Mouse (Mus musculus) kidney, postnatal 0 days (tissue): ENCODE measurements around the gene Zfp839. TPM values are rescaled to one million over a fixed set of nuclear protein-coding genes. Genes with fewer than 3 reads are reported as not detected.

Experiments used
- ATAC-seq: fragments of 200-750 bp; cut with Nextera tagmentation; replicated peaks from 2 replicates; pipeline ENCODE4 v1.8.0; 2017; ENCODE audit warnings: low read depth, moderate number of reproducible peaks, moderate TSS enrichment, moderate library complexity; ENCODE audit not compliant: low FRiP score
- DNase-seq: peaks from one replicate; pipeline ENCODE4 v3.0.0-alpha.2; 2016; ENCODE audit warnings: low spot score
- H3K27ac ChIP-seq: fragments of 300-500 bp; sonication (generic); 2 replicates; pipeline ENCODE4 v1.5.1; 2014; ENCODE audit warnings: mild to moderate bottlenecking
- H3K27me3 ChIP-seq: fragments of 300-500 bp; sonication (generic); 2 replicates; pipeline ENCODE4 v1.6.1; 2014; ENCODE audit warnings: low read length, mixed read lengths; ENCODE audit not compliant: insufficient read depth
- H3K36me3 ChIP-seq: fragments of 300-500 bp; sonication (generic); 2 replicates; pipeline ENCODE4 v1.6.1; 2014; ENCODE audit warnings: low read length, mixed read lengths; ENCODE audit not compliant: insufficient read depth
- H3K4me1 ChIP-seq: fragments of 300-500 bp; sonication (generic); replicated peaks from 2 replicates; pipeline ENCODE4 v1.6.1; 2014; ENCODE audit warnings: antibody characterized with exemption, low read length, mixed read lengths; ENCODE audit not compliant: insufficient read depth
- H3K4me2 ChIP-seq: fragments of 300-500 bp; sonication (generic); 2 replicates; pipeline ENCODE4 v1.6.1; 2014; ENCODE audit warnings: mild to moderate bottlenecking, low read length, moderate library complexity, mixed read lengths
- H3K4me3 ChIP-seq: fragments of 300-500 bp; sonication (generic); replicated peaks from 2 replicates; pipeline ENCODE4 v1.5.1; 2014; ENCODE audit warnings: low read depth, low read length
- H3K9ac ChIP-seq: fragments of 300-500 bp; sonication (generic); 2 replicates; pipeline ENCODE4 v1.6.1; 2014; ENCODE audit warnings: low read depth, low read length
- H3K9me3 ChIP-seq: fragments of 300-500 bp; sonication (generic); replicated peaks from 2 replicates; pipeline ENCODE4 v1.6.1; 2016; ENCODE audit warnings: low read length, inconsistent platforms, mixed read lengths
- CTCF ChIP-seq: IDR thresholded peaks from 2 replicates; pipeline ENCODE4 v1.5.1; 2016; ENCODE audit warnings: antibody characterized with exemption, low read depth, mild to moderate bottlenecking, moderate library complexity
- WGBS: fragments of 180-500 bp; shearing (Covaris S2); extraction: QIAGEN DNeasy Blood & Tissue Kit; methylation state at CpG from one replicate; pipeline ENCODE4 v1.1.7; 2014; 5-methylcytosine and 5-hydroxymethylcytosine counted together
- polyA plus RNA-seq: library from polyadenylated mRNA; unstranded; fragments of >200 nt; fragmentation: Nextera tagmentation; extraction: Ambion mirVana; gene quantifications from 2 replicates; pipeline ENCODE4 v1.2.1, GENCODE M21; 2015

Zfp839 gene
- polyA plus RNA-seq, 1 experiment from 2014 or later, result 2.2 TPM

DNA sequence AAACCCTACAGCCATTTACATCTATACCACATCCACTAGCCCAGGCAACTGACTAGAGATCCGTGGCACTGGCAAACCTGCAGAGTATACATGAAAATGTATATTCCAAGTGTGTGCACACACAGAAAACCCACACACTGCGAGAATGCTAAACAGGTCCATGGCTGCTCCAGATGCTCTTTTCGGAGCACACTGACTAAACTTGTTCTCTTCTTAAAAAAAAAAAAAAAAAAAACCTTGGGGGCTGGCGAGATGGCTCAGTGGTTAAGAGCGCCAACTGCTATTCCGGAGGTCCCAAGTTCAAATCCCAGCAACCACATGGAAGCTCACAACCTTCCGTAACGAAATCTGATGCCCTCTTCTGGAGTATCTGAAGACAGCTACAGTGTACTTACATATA is 12.2 kb upstream of the Zfp839 start:
- DNase-seq, result no peak
- ATAC-seq, result no peak
- H3K9ac ChIP-seq, result no peak overlapping the region
- WGBS, result 89% methylated on average over 8 of the region's 8 CpGs
- H3K4me2 ChIP-seq, result no peak overlapping the region
- H3K27me3 ChIP-seq, result no peaks in the 10 kb centered on the region
- H3K36me3 ChIP-seq, result no peaks in the 10 kb centered on the region
- peak overlapping the region; percentile 92; the same call in 1 of the 2 replicates for H3K27ac ChIP-seq
- no peak overlapping the region for H3K4me3 ChIP-seq
- H3K4me1 ChIP-seq, result no peaks in the 10 kb centered on the region
- no peak for TF ChIP-seq CTCF
- no peaks in the 10 kb centered on the region for H3K9me3 ChIP-seq

DNA sequence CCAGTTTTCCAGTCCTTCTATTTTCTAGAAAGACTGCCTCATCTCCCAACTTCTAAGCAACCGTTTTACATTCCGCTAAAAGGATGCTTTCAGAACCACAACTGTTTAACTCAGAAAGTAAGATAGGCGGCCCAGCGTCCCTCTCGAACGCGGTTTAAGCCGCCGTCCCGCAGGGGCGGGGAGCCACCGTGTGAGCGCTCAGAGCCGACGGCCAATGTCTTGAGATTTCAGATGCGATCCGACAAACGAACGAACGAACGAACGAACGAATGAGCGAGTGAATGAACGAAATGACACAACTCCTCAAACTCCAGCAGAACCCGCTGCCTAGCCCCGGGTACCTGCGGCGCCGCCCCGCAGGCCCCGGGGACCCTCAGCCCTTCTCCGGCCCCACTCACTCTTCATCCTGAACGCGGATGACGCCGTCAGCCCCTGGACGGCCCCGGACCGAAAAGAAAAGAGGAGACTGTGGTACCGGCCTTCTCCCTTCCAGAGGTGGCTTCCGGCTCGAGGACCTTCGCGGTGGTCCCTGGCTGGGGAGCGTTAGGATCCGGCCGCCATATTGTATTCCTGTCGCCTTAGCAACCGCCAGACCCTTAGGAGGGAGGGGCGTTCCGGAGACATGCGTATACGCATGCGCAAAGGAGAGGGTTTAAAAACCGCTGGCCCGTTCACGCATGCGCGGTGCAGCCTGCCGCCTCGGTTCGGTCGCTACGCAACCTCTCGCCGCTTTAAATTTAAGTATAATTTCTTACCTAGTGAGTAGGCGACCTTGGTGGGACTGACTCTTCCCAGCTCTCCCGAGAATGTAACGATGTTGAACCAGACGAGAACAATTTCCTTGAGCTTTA is 9.5 kb upstream of the Zfp839 start, which contains the start of gene Mok:
Gene Mok (minus strand): TSS at position 592 of the 851 bp plus-strand sequence.
- H3K9ac ChIP-seq, result peak within 1 kb of the TSS; percentile 55
- no peak within 1 kb of the TSS for H3K27ac ChIP-seq
- H3K4me1 ChIP-seq, result peaks cover 4% of the 10 kb centered on the region
- peak within 1 kb of the TSS; percentile 67 for H3K4me2 ChIP-seq
- peak; percentile 98 for DNase-seq
- TF ChIP-seq CTCF, result no peak
- no peaks in the 10 kb centered on the region for H3K9me3 ChIP-seq
- H3K4me3 ChIP-seq, result peak within 1 kb of the TSS; percentile 72
- peak; percentile 62 for ATAC-seq
- H3K36me3 ChIP-seq, result no peaks in the 10 kb centered on the region
- no peaks in the 10 kb centered on the region for H3K27me3 ChIP-seq
- under 1% methylated on average over 68 of the region's 71 CpGs for WGBS

DNA sequence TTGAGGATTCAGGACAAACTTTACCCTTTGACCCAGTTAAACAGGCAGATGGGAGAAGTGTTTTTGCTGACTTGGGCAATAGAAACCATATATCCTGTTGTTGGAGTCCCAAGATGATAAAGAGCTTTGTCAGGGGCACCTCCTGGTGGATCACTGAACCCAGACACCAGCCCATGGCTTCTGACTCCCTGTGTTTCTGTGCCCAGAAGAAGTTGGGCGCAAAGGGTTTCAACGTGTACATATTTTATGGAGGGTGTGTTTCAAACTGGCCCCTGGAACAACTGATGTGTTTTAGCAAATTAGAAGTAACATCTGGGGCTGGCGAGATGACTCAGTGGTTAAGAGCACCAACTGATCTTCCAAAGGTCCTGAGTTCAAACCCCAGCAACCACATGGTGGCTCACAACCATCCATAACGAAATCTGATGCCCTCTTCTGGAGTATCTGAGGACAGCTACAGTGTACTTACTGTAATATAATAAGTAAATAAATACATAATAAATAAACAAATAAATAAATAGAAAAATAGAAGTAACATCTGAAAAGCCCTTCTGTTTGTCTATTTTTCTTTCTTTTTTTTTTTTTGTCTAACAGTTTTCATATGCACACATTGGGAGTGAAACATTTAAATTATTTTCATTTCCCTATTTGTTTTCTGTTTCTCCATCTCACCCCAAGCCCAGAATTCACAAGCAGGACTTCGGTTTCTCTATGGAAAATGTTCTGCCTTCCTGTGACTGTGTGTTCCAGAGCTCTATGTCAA is 8.1 kb upstream of the Zfp839 start:
- ATAC-seq, result no peak
- 72% methylated on average over 5 of the region's 5 CpGs for WGBS
- Histone ChIP-seq H3K4me3 (no peak overlapping the region), H3K9me3 (no peaks in the 10 kb centered on the region), H3K36me3 (no peaks in the 10 kb centered on the region), H3K9ac (no peak overlapping the region), H3K27ac (no peak overlapping the region), H3K27me3 (no peaks in the 10 kb centered on the region), H3K4me2 (no peak overlapping the region), H3K4me1 (peaks cover 8% of the 10 kb centered on the region)
- DNase-seq, result no peak
- no peak for TF ChIP-seq CTCF

DNA sequence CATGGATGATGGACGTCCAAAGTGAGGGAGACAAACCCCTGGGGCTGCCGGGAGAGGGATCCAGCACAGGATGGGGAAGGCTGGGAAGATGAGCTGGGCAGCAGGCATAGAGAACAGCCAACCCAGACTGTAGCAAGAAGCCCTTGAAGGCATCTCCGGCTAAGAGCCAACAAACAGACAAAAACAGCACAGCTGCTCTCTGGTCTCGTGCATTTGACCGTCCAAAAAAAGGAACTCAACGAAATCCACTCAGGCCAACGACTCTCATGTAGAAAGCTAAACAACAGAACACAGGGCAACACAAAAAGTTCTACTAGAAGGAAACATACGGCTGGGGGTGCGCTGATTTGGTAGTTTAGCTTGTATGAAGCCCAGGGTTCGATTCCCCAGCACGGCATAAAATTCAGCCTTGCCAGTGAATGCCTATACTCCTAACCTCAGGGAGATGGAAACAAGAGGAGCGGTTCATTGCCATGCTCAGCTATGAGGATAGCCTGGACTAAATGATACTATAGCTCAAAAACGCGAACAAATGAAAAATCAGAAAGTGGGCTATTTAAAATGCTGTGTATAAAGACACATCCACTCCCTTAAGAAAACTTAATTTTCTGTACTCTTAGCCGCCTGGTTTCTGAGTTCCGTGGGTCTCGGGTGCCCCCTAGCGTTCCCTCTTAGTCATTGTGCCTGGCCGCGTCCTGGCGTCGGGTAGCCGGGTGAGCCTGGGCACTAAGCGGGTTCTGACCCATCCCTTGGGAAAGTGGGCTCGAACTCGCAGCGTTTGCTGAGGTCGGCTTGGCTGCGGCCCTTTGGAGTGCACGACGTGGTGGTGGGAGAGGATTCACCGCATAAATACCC is 6.6 kb upstream of the Zfp839 start:
- H3K27ac ChIP-seq, result 0 out of 2 replicates have a peak overlapping the region, but pooled peaks have one; percentile 84
- DNase-seq, result peak; percentile 95
- H3K4me1 ChIP-seq, result peaks cover 8% of the 10 kb centered on the region
- peak overlapping the region; percentile 50; the same call in 1 of the 2 replicates for H3K9ac ChIP-seq
- WGBS, result 20% methylated on average over 32 of the region's 32 CpGs
- peak overlapping the region; percentile 49 for H3K4me3 ChIP-seq
- peak overlapping the region; percentile 72 for H3K4me2 ChIP-seq
- ATAC-seq, result no peak
- H3K36me3 ChIP-seq, result no peaks in the 10 kb centered on the region
- peak; percentile 98 for TF ChIP-seq CTCF
- H3K27me3 ChIP-seq, result no peaks in the 10 kb centered on the region
- H3K9me3 ChIP-seq, result no peaks in the 10 kb centered on the region

DNA sequence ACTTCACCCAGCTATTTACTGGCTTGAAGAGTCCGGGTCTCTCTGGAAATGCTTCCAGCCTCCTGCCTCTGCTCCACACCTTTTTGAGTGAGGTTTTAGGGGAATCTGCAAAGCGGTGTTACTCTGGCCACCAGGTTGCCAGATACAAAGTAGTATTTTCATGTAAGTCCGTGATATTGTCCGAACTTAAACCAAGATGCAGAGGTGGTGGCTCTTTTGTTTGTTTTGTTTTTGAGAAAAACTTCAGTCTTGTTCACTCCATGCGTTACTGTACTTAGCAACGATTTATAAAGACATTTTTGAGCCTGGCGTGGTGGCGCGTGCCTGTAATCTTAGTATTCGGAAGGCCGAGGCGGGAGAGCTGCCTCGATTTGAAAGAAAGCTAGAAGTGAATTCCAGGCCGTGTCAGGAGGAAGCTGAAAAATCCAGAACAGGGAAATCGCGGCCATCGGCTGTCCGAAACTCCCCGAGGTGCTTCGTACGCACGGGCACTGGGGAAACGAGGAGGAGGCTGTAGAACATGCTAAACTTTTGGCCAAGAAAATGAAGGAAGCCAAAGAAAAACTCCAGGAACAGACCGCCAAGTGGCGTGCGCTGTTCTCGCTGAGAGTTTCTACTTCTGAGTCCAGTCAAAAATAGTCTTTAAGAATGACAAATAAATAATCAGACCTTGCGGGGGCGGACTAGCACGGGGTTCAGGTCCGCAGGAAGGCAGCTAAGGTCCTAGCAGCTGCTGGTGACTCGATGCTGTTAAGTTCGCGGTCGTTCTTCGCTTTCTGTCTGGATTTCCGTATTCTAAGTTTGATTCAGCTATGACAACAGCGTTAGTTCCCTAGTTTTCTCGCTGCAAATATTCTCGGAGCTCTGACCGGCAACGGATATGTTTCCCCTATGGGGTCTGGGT is 5.6 kb upstream of the Zfp839 start:
- H3K9me3 ChIP-seq, result no peaks in the 10 kb centered on the region
- peak overlapping the region; percentile 72 for H3K4me2 ChIP-seq
- H3K27ac ChIP-seq, result peak overlapping the region; percentile 84
- H3K27me3 ChIP-seq, result no peaks in the 10 kb centered on the region
- under 1% methylated on average over 42 of the region's 42 CpGs for WGBS
- H3K4me1 ChIP-seq, result peaks cover 8% of the 10 kb centered on the region
- TF ChIP-seq CTCF, result peak; percentile 20
- peak; percentile 76 for DNase-seq
- H3K36me3 ChIP-seq, result no peaks in the 10 kb centered on the region
- peak overlapping the region; percentile 50 for H3K9ac ChIP-seq
- peak; percentile 17 for ATAC-seq
- peak overlapping the region; percentile 49 for H3K4me3 ChIP-seq
